Mouse (Mus musculus) common myeloid progenitor, adult 5-6 weeks (primary cell): ENCODE data around the gene Capzb. TPM values are rescaled to one million over a fixed set of nuclear protein-coding genes. Genes with fewer than 3 reads are reported as not detected.

Source experiments
- ATAC-seq: replicated peaks from 2 replicates; pipeline ENCODE4 v1.8.0; 2016; ENCODE audit warnings: low read depth, mild to moderate bottlenecking, moderate TSS enrichment, inconsistent platforms; ENCODE audit not compliant: poor library complexity, severe bottlenecking
- total RNA-seq: library from RNA; stranded (forward); fragments of 200-1000, 187-1606 nt; gene quantifications from 2 replicates; pipeline ENCODE4 v1.2.3, GENCODE M21; 2017

Capzb gene
- total RNA-seq: 126 and 137 TPM in 2 replicates

GRCm38 (mm10) chr4:139192499-139193175, at the start of gene Capzb:
TSS of gene Capzb (plus strand) at chr4:139192899.
- ATAC-seq: peak; percentile 75

DNA sequence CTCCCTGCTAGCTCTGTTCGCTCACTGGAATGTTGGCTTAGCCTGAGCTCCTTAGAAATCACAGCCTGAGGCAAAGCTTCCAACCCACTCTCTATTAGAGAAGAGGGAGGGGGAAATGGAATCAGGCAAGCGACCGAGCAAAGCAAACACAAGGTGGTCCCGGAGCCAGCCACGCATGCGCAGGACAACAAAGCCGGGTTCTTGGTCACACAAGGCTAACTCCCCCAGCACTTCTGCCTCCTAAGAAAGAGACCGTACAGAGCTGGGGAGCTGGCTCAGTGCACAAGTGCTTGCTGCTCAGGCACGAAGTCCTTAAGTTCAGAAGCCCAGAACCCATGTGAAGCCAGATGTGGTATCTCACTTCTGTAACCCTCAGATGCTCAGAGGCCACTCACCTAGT, 49.7 kb upstream of the Capzb start:
- ATAC-seq: no peak

DNA sequence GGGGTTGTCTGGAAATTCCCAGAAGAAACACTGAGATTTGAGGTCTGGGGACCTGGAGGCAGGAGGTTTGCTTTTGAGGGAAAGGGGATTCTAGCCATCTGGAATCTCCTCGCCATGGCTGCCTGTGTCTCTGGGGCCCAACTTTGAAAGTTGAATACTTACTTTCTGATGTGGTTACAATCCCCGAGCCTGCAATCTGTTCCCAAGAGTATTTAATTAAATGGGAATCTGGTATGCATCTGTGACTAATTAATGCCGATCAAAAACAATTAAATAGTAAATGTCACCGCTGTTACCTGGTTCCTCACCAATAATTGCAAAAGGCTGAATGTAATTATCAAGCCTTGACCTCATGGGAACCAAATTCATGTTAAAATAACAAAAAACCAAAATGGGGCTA, 48.1 kb upstream of the Capzb start:
- ATAC-seq: no peak

DNA sequence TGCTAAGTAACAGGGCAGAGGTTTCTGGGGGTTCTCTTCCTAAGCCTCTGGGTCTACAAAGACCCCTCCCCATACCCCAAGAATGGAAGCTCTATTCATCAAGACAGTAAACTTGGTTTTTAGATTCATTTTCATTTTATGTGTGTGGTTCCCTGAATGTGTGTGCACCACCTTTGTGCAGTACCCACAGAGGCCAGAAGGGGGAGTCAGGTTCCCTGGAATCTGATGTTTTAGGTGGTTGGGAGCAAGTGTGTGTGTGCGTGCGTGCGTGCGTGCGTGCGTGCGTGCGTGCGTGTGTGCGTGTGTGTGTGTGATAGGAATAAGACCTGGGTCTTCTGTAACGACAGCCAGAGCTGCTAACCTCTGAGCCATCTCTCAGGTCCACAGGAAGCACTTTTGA, 47.5 kb upstream of the Capzb start:
- 0 out of 2 replicates have a peak, but pooled peaks have one; percentile 42 for ATAC-seq

GRCm38 (mm10) chr4:139146760-139147159, 45.9 kb upstream of the Capzb start:
- no peak for ATAC-seq

DNA sequence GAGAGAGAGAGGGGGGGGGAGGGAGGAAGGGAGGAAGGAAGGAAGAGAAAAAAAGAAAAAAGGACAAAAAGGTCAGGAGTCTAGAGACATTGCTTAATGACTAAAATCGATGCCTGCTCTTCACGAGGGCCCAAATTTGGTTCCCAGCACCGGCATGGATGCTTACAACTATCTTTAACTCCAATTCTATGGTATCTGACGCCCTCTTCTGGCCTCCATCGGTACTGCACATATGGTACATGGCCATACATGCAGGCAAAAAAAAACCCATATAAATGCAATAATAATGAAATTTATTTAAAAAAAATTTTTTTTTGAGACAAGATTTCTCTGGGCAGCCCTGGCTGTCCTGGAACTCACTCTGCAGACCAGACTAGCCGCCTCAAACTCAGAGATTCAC, 41.3 kb upstream of the Capzb start:
- ATAC-seq: no peak

GRCm38 (mm10) chr4:139154576-139155307, 38.0 kb upstream of the Capzb start:
- ATAC-seq: no peak

GRCm38 (mm10) chr4:139156538-139156937, 36.2 kb upstream of the Capzb start:
- no peak for ATAC-seq

DNA sequence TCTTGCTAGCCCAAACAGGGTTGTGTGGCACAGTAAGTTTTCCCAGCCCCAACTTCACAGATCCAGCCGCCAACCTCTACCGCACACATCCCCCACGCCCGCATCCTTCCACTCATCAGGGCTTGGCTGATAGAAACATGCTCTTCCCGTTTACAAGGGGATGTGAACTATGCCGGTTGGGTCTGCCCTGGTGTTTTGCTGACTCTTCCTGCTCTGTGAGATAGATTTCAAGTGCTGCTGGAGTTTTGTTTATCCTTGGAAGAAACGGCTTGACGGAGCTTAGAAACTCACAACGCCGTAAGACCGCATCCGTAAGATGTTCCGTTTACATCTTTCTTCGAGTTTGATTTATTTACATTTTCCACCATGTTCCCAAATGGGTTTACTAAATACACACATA, 34.3 kb upstream of the Capzb start:
- no peak for ATAC-seq

DNA sequence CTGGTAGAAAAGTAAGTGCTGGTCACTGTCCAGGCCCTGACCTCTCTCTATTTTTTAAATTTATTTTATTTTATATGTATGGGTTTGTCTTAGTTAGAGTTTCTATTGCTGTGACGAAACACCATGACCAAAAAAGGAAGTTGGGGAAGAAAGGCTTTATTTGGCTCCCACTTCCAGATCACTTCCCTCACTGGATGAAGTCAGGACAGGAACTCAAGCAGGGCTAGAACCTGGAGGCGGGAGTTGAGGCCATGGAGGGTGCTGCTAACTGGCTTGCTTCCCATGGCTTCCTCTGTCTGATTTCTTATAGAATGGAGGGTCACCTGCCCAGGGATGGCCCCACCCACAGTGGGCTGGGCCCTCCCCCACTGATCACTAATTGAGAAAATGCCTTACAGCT, 31.6 kb upstream of the Capzb start:
- ATAC-seq: 0 out of 2 replicates have a peak, but pooled peaks have one; percentile 22

DNA sequence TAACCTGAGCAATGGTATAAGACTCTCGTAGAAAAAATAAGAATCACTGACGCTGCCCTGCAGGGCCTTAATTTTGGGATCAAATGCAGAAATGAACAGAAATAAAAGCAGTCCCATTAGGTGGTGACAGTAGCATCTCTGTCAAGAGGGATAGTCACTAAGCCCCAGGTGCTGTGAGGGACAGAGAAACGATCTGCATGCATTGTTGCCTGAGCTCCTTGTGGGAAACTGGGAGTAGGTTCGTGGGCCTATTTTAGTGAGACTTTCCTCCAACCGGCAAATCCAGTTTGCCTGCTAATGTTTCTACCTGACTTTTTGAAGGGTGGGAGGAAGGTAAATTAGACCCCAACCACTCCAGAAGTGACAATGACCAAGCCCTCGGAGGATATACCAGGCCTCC, 28.6 kb upstream of the Capzb start:
- no peak for ATAC-seq

- ATAC-seq: no peak
Observed at GRCm38 (mm10) chr4:139165259-139165658, 27.4 kb upstream of the Capzb start.

GRCm38 (mm10) chr4:139166244-139166643, 26.5 kb upstream of the Capzb start:
- ATAC-seq: no peak

- no peak for ATAC-seq
Observed at GRCm38 (mm10) chr4:139167107-139167506, 25.6 kb upstream of the Capzb start.

GRCm38 (mm10) chr4:139168985-139169747, 23.5 kb upstream of the Capzb start:
- ATAC-seq: peak; percentile 97

DNA sequence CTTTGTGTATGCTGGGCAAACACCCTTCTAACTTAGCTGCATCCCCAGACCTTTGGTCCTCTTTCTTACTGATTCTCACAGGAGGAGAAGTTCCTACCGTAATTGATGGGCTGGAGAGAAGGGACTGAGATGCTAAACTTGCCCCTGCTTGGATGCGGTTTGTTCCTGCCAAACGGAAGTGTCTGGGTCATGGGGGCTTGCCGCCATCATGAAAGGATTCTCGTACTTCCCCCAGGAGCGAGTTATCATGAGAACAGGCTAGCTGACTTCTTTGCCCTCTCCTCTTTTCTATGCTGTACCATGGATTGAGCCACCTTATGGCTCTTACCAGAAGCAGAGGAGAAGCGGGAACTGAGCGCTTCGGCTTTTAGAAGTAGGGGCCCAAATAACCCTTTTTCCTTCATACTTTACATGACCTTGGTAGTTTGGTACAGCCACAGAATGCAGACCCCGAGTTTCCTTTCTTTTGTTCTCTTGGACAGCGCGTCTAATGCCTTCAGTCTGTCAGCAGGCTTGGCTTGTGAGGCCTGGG, 22.9 kb upstream of the Capzb start:
- no peak for ATAC-seq

GRCm38 (mm10) chr4:139175061-139175971, 17.4 kb upstream of the Capzb start:
- ATAC-seq: no peak

DNA sequence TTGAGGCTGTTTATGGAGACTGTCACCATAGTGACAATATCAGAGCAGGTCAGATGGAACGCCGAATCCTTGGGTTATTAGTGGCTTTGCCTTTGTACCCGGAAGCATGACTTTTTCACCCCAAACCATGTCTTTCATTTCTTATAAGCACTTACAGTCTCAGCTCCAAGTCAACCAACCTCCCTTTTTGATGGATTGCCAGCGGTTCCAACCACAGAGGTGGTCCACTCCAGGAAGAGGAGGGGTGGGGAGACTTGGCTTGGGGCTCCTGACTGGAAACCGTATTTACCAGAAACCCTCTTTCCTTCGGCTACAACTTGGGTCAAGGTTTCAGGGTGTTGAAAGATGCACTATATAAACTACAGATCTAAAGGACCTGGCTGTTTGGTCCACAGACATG, 16.7 kb upstream of the Capzb start:
- ATAC-seq: peak; percentile 37

GRCm38 (mm10) chr4:139177921-139178320, 14.8 kb upstream of the Capzb start:
- no peak for ATAC-seq

DNA sequence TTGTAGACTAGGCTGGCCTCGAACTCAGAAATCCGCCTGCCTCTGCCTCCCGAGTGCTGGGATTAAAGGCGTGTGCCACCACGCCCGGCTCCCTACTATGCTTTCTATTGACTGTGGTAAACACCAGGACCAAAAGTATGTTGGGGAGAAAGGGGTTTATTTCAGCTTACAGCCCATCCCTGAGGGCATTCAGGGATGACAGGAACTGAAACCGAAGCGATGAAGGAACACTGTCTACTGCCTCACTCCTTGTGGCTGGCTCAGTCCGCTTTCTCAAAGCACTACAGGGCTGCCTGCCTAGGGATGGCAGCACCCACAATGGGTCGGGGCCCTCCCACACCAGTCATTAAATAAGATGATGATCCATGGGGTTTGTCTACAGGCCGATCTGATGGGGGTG, 14.3 kb upstream of the Capzb start:
- no peak for ATAC-seq
